Mouse (Mus musculus) intestine, embryonic 14.5 days (tissue): ENCODE measurements at regions not wholly inside any gene's neighbourhood (a gene's known extent, or its start where the extent isn't known, plus 50 kb on each side); places are given as distances from the start of the nearest gene placed in this dataset.
"Not testable (repeated sequence)": the region's sequence is repeated elsewhere in the genome, so short reads cannot be mapped to it uniquely, and the experiment has no call there.

Experiments used
- ATAC-seq: fragments of 200-750 bp; cut with Nextera tagmentation; replicated peaks from 2 replicates; pipeline ENCODE4 v1.8.0; 2017; ENCODE audit warnings: low read depth, moderate number of reproducible peaks, moderate TSS enrichment, moderate library complexity; ENCODE audit not compliant: low FRiP score, low TSS enrichment
- DNase-seq: peaks from one replicate; pipeline ENCODE4 v3.0.0-alpha.2; 2018; ENCODE audit warnings: low spot score
- H3K27ac ChIP-seq: fragments of 300-500 bp; sonication (generic); 2 replicates; pipeline ENCODE4 v1.5.1; 2014; ENCODE audit warnings: low read depth, mild to moderate bottlenecking, control low read depth
- H3K27me3 ChIP-seq: fragments of 300-500 bp; sonication (generic); replicated peaks from 2 replicates; pipeline ENCODE4 v1.6.1; 2014; ENCODE audit warnings: low read length, control low read depth; ENCODE audit not compliant: control insufficient read depth, insufficient read depth
- H3K36me3 ChIP-seq: fragments of 300-500 bp; sonication (generic); 2 replicates; pipeline ENCODE4 v1.6.1; 2014; ENCODE audit warnings: low read length, control low read depth; ENCODE audit not compliant: control insufficient read depth, insufficient read depth
- H3K4me1 ChIP-seq: fragments of 300-500 bp; sonication (generic); replicated peaks from 2 replicates; pipeline ENCODE4 v1.6.1; 2014; ENCODE audit warnings: low read length, control low read depth, mixed read lengths; ENCODE audit not compliant: control insufficient read depth, insufficient read depth
- H3K4me2 ChIP-seq: fragments of 300-500 bp; sonication (generic); 2 replicates; pipeline ENCODE4 v1.6.1; 2014; ENCODE audit warnings: low read length
- H3K4me3 ChIP-seq: fragments of 300-500 bp; sonication (generic); 2 replicates; pipeline ENCODE4 v1.5.1; 2014; ENCODE audit warnings: low read depth, low read length, control low read depth, mixed read lengths
- H3K9ac ChIP-seq: fragments of 300-500 bp; sonication (generic); 2 replicates; pipeline ENCODE4 v1.6.1; 2014; ENCODE audit warnings: mild to moderate bottlenecking, low read length
- H3K9me3 ChIP-seq: fragments of 300-500 bp; sonication (generic); 2 replicates; pipeline ENCODE4 v1.6.1; 2016; ENCODE audit warnings: low read length, control low read depth; ENCODE audit not compliant: control insufficient read depth
- whole genome bisulfite sequencing: fragments of 180-500 bp; shearing (Covaris S2); extraction: QIAGEN DNeasy Blood & Tissue Kit; methylation state at CpG from one replicate; pipeline ENCODE4 v1.1.7; 2014; 5-methylcytosine and 5-hydroxymethylcytosine counted together

- ATAC-seq = no peak
These were observed 315.6 kb downstream of the Tox3 start for GRCm38 (mm10) chr8:90032572-90032971.

GRCm38 (mm10) chr8:90031220-90031619 is 316.9 kb downstream of the Tox3 start:
- Histone ChIP-seq H3K4me2 (no peak overlapping the region), H3K27me3 (no peaks in the 10 kb centered on the region), H3K4me1 (no peaks in the 10 kb centered on the region), H3K4me3 (no peak overlapping the region), H3K27ac (no peak overlapping the region), H3K9ac (no peak overlapping the region), H3K36me3 (no peaks in the 10 kb centered on the region), H3K9me3 (no peaks in the 10 kb centered on the region)
- no peak for DNase-seq
- WGBS = 33% methylated on average over 1 of the region's 1 CpGs
- ATAC-seq = no peak

More at GRCm38 (mm10) chr8:90032572-90032971, 315.6 kb downstream of the Tox3 start:
- H3K27ac ChIP-seq = no peak overlapping the region
- no peaks in the 10 kb centered on the region for H3K27me3 ChIP-seq
- no peak for DNase-seq
- no peak overlapping the region for H3K4me3 ChIP-seq
- 89% methylated on average over 4 of the region's 4 CpGs for WGBS
- H3K36me3 ChIP-seq = no peaks in the 10 kb centered on the region
- H3K4me2 ChIP-seq = no peak overlapping the region
- no peaks in the 10 kb centered on the region for H3K9me3 ChIP-seq
- no peak overlapping the region for H3K9ac ChIP-seq
- no peaks in the 10 kb centered on the region for H3K4me1 ChIP-seq

GRCm38 (mm10) chr8:90017958-90018357 is 330.2 kb downstream of the Tox3 start:
- not testable (repeated sequence) for H3K27ac ChIP-seq, H3K36me3 ChIP-seq, H3K4me2 ChIP-seq, H3K9me3 ChIP-seq, DNase-seq, H3K4me3 ChIP-seq, H3K9ac ChIP-seq, ATAC-seq, H3K27me3 ChIP-seq, H3K4me1 ChIP-seq
- WGBS = 67% methylated on average over 1 of the region's 1 CpGs

GRCm38 (mm10) chr8:90013755-90014154 is 334.4 kb downstream of the Tox3 start:
- H3K27me3 ChIP-seq = no peaks in the 10 kb centered on the region
- WGBS = 31% methylated on average over 2 of the region's 2 CpGs
- no peak overlapping the region for H3K4me3 ChIP-seq
- no peaks in the 10 kb centered on the region for H3K9me3 ChIP-seq
- H3K27ac ChIP-seq = no peak overlapping the region
- peak; percentile 60; the same call in 1 of the 2 replicates for ATAC-seq
- no peak overlapping the region for H3K4me2 ChIP-seq
- H3K9ac ChIP-seq = no peak overlapping the region
- H3K4me1 ChIP-seq = peaks cover 4% of the 10 kb centered on the region; the same call in 1 of the 2 replicates
- no peaks in the 10 kb centered on the region for H3K36me3 ChIP-seq
- DNase-seq = no peak

- no peaks in the 10 kb centered on the region for H3K36me3 ChIP-seq
- no peak overlapping the region for H3K9ac ChIP-seq
- H3K4me1 ChIP-seq = peaks cover 4% of the 10 kb centered on the region; the same call in 1 of the 2 replicates
- WGBS = 79% methylated on average over 6 of the region's 6 CpGs
- no peak overlapping the region for H3K4me2 ChIP-seq
- no peaks in the 10 kb centered on the region for H3K9me3 ChIP-seq
- no peak overlapping the region for H3K27ac ChIP-seq
- no peak for DNase-seq
- H3K27me3 ChIP-seq = no peaks in the 10 kb centered on the region
- no peak for ATAC-seq
- no peak overlapping the region for H3K4me3 ChIP-seq
These were observed 336.3 kb downstream of the Tox3 start for GRCm38 (mm10) chr8:90011682-90012409.

- Histone ChIP-seq H3K27me3 (no peaks in the 10 kb centered on the region), H3K9me3 (no peaks in the 10 kb centered on the region), H3K4me2 (no peak overlapping the region), H3K27ac (no peak overlapping the region), H3K4me3 (no peak overlapping the region), H3K36me3 (no peaks in the 10 kb centered on the region), H3K4me1 (peaks cover 4% of the 10 kb centered on the region; the same call in 1 of the 2 replicates), H3K9ac (no peak overlapping the region)
- no peak for DNase-seq
- no peak for ATAC-seq
- WGBS = 76% methylated on average over 1 of the region's 1 CpGs
These were observed 338.7 kb downstream of the Tox3 start for GRCm38 (mm10) chr8:90009431-90009830.

- Histone ChIP-seq H3K4me1 (no peaks in the 10 kb centered on the region), H3K27ac (no peak overlapping the region), H3K9ac (no peak overlapping the region), H3K4me3 (no peak overlapping the region), H3K36me3 (no peaks in the 10 kb centered on the region), H3K9me3 (no peaks in the 10 kb centered on the region), H3K27me3 (no peaks in the 10 kb centered on the region), H3K4me2 (no peak overlapping the region)
- DNase-seq (peak; percentile 93), ATAC-seq (no peak)
- WGBS = 46% methylated on average over 15 of the region's 15 CpGs
These were observed 347.1 kb downstream of the Tox3 start for GRCm38 (mm10) chr8:90000899-90001640.

- no peaks in the 10 kb centered on the region for H3K9me3 ChIP-seq
- whole genome bisulfite sequencing = 85% methylated on average over 4 of the region's 4 CpGs
- no peak overlapping the region for H3K27ac ChIP-seq
- H3K4me3 ChIP-seq = no peak overlapping the region
- no peaks in the 10 kb centered on the region for H3K4me1 ChIP-seq
- H3K4me2 ChIP-seq = no peak overlapping the region
- no peak overlapping the region for H3K9ac ChIP-seq
- no peaks in the 10 kb centered on the region for H3K36me3 ChIP-seq
- no peak for DNase-seq
- no peak for ATAC-seq
- no peaks in the 10 kb centered on the region for H3K27me3 ChIP-seq
These were observed 354.4 kb downstream of the Tox3 start for GRCm38 (mm10) chr8:89993743-89994142.
